Mouse (Mus musculus): ENCODE measurements around the gene Gm21746. TPM values are rescaled to one million over a fixed set of nuclear protein-coding genes. Genes with fewer than 3 reads are reported as not detected.
"Not testable (repeated sequence)": the region's sequence is repeated elsewhere in the genome, so short reads cannot be mapped to it uniquely, and the experiment has no call there.

Gm21746 gene
- polyA plus RNA-seq (2015; fragmentation: Nextera tagmentation; extraction: Ambion mirVana): not detected in 2 replicates

- not testable (repeated sequence) for H3K4me1 ChIP-seq (ENCODE audit: control insufficient read depth, low read depth, low read length); H3K9ac ChIP-seq (ENCODE audit: low read depth, low read length); H3K27ac ChIP-seq (ENCODE audit: low read length); ATAC-seq (ENCODE audit: low read depth); H3K9me3 ChIP-seq (replicated peaks; ENCODE audit: control insufficient read depth, low read length); H3K4me3 ChIP-seq (ENCODE audit: low read depth, low read length); H3K36me3 ChIP-seq (ENCODE audit: control insufficient read depth, insufficient read depth); H3K27me3 ChIP-seq (ENCODE audit: control insufficient read depth, insufficient read depth, low read depth, low read length); H3K4me2 ChIP-seq (ENCODE audit: low read depth, low read length)
- WGBS (ENCODE audit: insufficient replicate concordance): 42% methylated on average over 2 of the region's 3 CpGs
These were observed at the start of gene Gm21746 for GRCm38 (mm10) chrY:6237895-6238294. Gm21746 (minus strand) TSS chrY:6237995.

GRCm38 (mm10) chrY:6266798-6267197, 29.0 kb upstream of the Gm21746 start, which contains the start of gene Gm20873:
Gm20873 (plus strand) TSS chrY:6267098.
- H3K27ac ChIP-seq (ENCODE audit: low read length); H3K4me2 ChIP-seq (ENCODE audit: low read depth, low read length); H3K27me3 ChIP-seq (ENCODE audit: control insufficient read depth, insufficient read depth, low read depth, low read length); H3K9me3 ChIP-seq (replicated peaks; ENCODE audit: control insufficient read depth, low read length); H3K4me3 ChIP-seq (ENCODE audit: low read depth, low read length); H3K9ac ChIP-seq (ENCODE audit: low read depth, low read length); H3K36me3 ChIP-seq (ENCODE audit: control insufficient read depth, insufficient read depth); ATAC-seq (ENCODE audit: low read depth); H3K4me1 ChIP-seq (ENCODE audit: control insufficient read depth, low read depth, low read length): not testable (repeated sequence)

Other genes with a start within 250 kb of the Gm21746 start
- gene Gm20873, start 29.1 kb upstream of the Gm21746 start, polyA plus RNA-seq (2015; fragmentation: Nextera tagmentation; extraction: Ambion mirVana): not detected in 2 replicates

Data from liver, embryonic 16.5 days (tissue).